Mouse (Mus musculus) gastrocnemius, postnatal 10 days (tissue): ENCODE results near the gene Rsad1. TPM values are rescaled to one million over a fixed set of nuclear protein-coding genes. Genes with fewer than 3 reads are reported as not detected.

ENCODE experiments used
- DNase-seq: peaks from one replicate; pipeline ENCODE4 v3.0.0; 2021; ENCODE audit warnings: mixed read lengths
- total RNA-seq, 2 experiments: library from RNA; stranded (reverse); gene quantifications; 2 replicates each; pipeline ENCODE4 v1.2.3; 2021

The Rsad1 gene
- total RNA-seq, 2 experiments from 2014 or later = 4.3 to 6.0 TPM

DNA sequence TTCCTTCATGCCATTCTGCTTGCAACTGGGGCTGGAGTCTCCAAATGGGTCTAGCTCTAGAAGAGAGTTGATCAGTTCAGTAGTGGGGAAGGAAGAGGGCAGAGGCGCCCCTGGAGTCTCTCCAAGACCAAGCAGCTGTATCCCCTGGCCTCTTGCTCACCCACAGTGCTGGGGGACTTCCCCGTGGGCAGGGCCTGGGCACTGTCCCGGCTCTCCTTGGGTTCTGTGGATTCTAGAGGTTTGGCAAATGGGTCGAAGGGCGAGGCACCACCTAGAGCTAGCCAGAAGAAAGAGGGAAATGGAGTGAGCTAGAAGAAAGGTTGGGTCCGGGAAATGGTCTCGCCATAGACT lies 57.3 kb downstream of the Rsad1 start:
- DNase-seq = no peak

DNA sequence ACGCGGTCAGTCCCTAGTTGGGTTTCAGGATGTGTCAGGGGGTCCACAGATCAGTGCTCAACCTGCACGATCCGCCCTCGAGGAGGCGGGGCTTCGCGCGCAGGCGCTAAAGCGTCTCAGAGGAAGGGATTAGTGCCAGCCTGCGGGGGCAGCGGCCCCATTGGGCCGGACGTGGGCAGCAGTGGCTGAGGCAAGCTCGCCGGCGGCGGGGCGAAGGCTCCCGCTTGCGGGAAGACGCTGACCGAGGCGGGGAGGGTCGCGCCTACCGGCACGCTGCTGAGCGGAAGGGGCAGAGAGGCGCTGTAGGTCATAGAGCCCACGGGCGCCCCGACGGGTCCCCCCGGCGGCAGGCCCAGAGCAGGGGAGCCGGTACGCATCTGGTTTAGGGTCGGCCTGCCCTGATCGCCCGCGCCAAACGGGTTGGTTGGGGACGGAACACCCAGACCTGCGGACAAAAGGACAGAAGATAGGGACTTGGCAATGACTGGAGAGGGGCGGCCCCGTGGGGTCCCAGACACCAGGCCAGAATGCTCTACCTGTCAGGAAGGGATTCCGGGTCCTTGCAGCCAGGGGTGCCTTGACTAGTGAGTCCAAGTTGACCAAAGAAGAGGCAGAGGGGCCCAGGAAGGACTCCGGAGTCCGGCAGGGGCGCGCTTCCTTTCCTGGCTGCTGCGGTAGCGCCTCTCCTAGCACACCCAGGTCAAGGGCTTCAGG lies 57.9 kb downstream of the Rsad1 start:
- DNase-seq = peak; percentile 53

Other genes with a start within 250 kb of the Rsad1 start
- 10 to 100 TPM; 31.8 to 55.4 TPM for gene Luc7l3, start 227.3 kb downstream of the Rsad1 start, total RNA-seq
- 100 to 1,000 TPM; 135 to 141 TPM for gene Ankrd40, start 221.3 kb downstream of the Rsad1 start, total RNA-seq
- gene Abcc3, start 156.3 kb downstream of the Rsad1 start, total RNA-seq = 1 to 10 TPM; 1.9 to 2.1 TPM
- 1 to 10 TPM; 7.0 to 9.0 TPM for gene Cacna1g, start 75.1 kb downstream of the Rsad1 start, total RNA-seq
- gene Spata20, start 63.1 kb downstream of the Rsad1 start, total RNA-seq = not detected
- gene Epn3, start 49.3 kb downstream of the Rsad1 start, total RNA-seq = under 1 TPM; 0.21 to 0.59 TPM
- gene Mycbpap, start 27.5 kb downstream of the Rsad1 start, total RNA-seq = not detected
- gene Chad, start 15.8 kb upstream of the Rsad1 start, total RNA-seq = 10 to 100 TPM; 10.3 to 14.3 TPM
- 10 to 100 TPM in 1 of 2 experiments, 1 to 10 TPM in 1; 8.1 to 10.0 TPM for gene Acsf2, start 52.6 kb upstream of the Rsad1 start, total RNA-seq
- gene Lrrc59, start 80.5 kb upstream of the Rsad1 start, total RNA-seq = 10 to 100 TPM; 40.4 to 51.2 TPM
- 10 to 100 TPM; 50.2 to 63.1 TPM for gene Mrpl27, start 104.5 kb upstream of the Rsad1 start, total RNA-seq
- 1 to 10 TPM; 1.3 to 1.5 TPM for gene Eme1, start 104.7 kb upstream of the Rsad1 start, total RNA-seq
- 10 to 100 TPM; 10.1 to 12.3 TPM for gene Xylt2, start 128.3 kb upstream of the Rsad1 start, total RNA-seq
- not detected for gene Gm11541, start 155.2 kb upstream of the Rsad1 start, total RNA-seq
- gene Cdc34b, start 192.5 kb upstream of the Rsad1 start, total RNA-seq = under 1 TPM; 0.80 to 0.81 TPM
- not detected for gene Tmem92, start 233.4 kb upstream of the Rsad1 start, total RNA-seq